Mouse (Mus musculus) liver, adult (tissue): ENCODE measurements around the gene Olfr68.

ENCODE experiments used
- GATA4 ChIP-seq: IDR thresholded peaks from 2 replicates; pipeline ENCODE4 v1.6.1; 2014; ENCODE audit warnings: mild to moderate bottlenecking, low read length; ENCODE audit not compliant: insufficient replicate concordance

Olfr68 gene

DNA sequence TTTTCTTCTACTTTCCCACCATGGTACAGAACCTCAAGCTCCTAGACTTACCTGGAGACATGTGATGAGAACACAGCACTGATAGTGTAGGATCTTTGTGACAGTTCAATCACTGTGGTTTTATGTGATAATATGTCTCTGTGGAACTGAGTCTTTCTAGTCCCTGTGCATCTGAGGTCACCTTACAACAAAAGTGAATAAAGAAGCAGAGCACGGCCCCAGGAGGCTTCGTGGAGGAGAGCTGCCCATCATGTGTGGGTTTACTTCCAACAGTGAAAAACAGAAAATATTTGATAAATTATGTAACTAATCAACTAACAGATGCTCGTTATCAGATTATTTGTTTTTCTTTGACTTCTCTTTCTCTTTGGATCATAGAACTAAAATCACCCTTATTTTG is at the start of gene Olfr68:
Gene Olfr68, minus strand, starts transcription at position 101 of the 400 bp plus-strand sequence.
- no peak for TF ChIP-seq GATA4

DNA sequence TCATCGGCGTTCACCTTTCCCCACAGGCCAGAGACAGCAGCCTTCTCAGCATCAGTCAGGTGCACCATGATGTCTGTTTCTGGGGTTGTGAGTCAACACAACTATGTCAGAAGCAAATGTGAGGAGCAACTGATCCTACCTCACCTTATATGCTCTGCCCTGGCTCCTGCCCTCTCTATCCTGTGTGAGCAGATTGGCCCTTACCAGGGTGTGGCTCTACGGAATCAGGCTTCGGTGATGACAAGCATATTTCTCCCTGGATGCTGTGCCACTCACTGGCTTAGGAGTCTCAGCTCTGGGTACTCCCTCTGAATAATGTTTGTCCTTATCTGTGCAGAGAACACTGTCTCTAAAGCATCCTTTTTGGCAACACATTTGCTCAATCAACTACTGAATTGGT is 48.3 kb upstream of the Olfr68 start, which contains the start of gene Hbb-bs:
Gene Hbb-bs, minus strand, starts transcription at position 289 of the 400 bp plus-strand sequence.
- no peak for TF ChIP-seq GATA4

DNA sequence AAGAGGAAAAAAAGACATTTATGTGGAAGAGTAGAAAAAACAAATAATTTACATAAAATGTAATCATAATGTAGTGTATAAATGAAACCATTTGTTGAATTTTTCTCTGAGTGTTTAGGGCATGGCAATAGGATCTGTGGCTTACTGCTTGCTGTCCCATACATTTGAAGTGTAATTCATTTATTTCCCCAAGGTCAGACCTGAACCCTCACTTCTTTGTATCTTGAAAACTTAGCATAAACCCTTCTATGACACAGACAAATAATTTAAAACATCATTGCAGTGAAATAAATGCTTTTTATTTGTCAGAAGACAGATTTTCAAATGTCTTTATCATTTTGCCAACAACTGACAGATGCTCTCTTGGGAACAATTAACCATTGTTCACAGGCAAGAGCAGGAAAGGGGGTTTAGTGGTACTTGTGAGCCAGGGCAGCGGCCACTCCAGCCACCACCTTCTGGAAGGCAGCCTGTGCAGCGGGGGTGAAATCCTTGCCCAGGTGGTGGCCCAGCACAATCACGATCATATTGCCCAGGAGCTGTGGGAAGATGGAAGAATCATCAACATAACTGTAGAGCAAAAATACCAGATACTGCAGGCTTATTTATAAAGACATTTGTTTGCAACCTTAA is 46.9 kb upstream of the Olfr68 start:
- TF ChIP-seq GATA4, result no peak

- TF ChIP-seq GATA4, result no peak
These were observed 46.2 kb upstream of the Olfr68 start for GRCm38 (mm10) chr7:103825536-103826254.

DNA sequence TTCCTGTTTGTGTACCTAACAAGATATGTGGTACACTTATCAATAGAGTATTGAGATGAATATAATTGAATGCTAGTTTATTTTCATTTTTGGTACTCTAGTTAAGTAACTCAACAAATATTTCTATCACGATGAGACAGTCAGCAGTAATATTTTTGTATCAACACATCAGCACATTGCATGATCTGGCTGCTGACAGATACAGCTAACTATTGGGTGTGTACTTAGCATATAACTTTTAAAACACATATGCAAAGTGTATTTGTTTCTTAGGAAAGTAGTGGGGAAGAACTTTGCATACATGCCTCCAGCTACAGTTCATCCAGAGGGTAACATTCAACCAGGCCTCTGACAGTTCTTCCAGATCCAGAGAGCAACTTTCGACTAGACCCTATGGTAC is 45.1 kb upstream of the Olfr68 start:
- no peak for TF ChIP-seq GATA4

- TF ChIP-seq GATA4, result no peak
These were observed 34.3 kb upstream of the Olfr68 start, which contains the start of gene Hbb-bt for GRCm38 (mm10) chr7:103813766-103814165. Hbb-bt (minus strand) TSS chr7:103813996.

GRCm38 (mm10) chr7:103812174-103812573 is 32.7 kb upstream of the Olfr68 start:
- TF ChIP-seq GATA4, result no peak

- no peak for TF ChIP-seq GATA4
These were observed 31.8 kb upstream of the Olfr68 start for GRCm38 (mm10) chr7:103811223-103811845.

- no peak for TF ChIP-seq GATA4
These were observed 31.2 kb upstream of the Olfr68 start for GRCm38 (mm10) chr7:103810746-103811145.

- no peak for TF ChIP-seq GATA4
These were observed 30.8 kb upstream of the Olfr68 start for GRCm38 (mm10) chr7:103810296-103810695.

DNA sequence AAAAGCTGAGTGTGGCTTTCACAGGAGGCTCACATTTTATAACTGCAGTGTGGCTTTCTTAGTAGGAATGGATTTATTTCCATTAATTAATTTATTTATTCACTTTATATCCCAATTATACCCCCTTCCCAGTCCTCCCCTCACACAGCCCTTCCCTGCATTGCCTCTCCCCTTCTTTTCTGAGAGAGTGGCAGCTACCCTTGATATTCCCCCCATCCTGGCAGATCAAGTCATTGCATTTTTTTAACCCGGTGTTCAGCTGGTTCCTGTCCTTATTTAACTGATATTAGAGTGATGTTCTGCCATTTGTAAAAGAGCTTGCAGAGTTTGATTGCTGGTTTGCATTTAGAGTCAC is 30.3 kb upstream of the Olfr68 start:
- TF ChIP-seq GATA4, result no peak

DNA sequence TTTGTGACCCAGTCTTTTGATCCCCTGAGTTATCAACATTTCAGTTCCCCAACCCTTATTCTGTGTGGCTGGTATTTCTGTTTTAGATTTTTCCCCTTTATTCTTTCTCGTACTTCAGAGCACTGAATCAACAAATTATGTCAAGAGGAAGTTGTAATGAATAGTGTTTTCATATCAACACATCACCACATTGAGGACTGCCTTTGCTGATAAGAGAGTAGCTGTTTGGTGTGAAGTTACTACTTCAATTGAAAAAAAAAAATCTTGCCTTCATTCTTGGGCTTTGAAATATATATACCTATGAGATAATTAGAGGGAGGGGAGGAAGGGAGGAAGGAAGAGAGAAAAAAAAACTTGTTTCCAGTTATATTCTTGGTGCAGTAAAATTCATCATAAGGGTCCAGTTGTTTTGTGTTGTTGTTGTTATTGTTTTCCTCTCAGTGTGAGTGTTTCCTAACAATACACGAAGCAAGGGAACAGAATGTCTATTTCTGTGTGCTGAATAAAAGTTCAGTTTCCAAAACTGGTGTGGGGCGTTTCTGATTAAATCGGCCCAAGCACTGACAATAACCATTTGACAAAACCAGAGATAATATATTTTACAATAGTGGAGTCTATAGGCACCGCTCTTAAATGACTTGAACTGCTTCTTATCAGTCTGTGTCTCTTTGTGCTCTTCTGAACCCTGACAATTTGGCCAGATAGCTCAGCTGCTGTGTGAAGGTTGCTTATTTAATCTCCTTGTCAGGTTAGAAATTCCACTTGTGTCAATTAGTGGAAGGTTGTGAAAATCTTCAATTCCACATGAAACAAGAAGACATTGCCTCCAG is 29.7 kb upstream of the Olfr68 start:
- TF ChIP-seq GATA4, result no peak

- no peak for TF ChIP-seq GATA4
These were observed 27.4 kb upstream of the Olfr68 start for GRCm38 (mm10) chr7:103806856-103807255.

- TF ChIP-seq GATA4, result no peak
These were observed 13.3 kb upstream of the Olfr68 start for GRCm38 (mm10) chr7:103792669-103793388.

- TF ChIP-seq GATA4, result no peak
These were observed 12.2 kb upstream of the Olfr68 start, which contains the start of gene Olfr67 for GRCm38 (mm10) chr7:103791721-103792120. Olfr67 (minus strand) TSS chr7:103791821.

DNA sequence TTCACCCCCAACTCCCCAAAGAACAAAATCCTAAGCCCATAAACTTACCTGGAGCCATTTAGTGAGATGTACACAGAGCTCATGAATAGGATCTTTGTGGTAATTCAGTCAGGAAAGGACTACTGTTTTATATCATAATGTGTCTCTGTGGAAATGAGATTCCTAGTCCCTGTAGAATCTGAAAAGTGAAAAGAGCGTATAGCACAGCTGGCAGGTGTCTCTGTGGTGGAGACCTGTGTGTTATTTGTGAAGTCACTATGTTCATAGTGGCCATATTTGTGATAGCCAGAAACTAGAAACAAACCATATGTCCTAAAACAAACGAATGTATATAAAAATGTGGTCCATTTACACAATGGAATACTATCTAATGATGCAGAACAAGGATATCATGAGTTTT is 8.0 kb downstream of the Olfr68 start, which contains the start of gene Olfr69:
Gene Olfr69, minus strand, starts transcription at position 101 of the 400 bp plus-strand sequence.
- no peak for TF ChIP-seq GATA4
